Mouse (Mus musculus) 416B (cell line): ENCODE results near the gene Krt15.

Experiments
- DNase-seq: peaks from one replicate; pipeline ENCODE4 v3.0.0; 2011; ENCODE audit warnings: low read depth

Gene Krt15

DNA sequence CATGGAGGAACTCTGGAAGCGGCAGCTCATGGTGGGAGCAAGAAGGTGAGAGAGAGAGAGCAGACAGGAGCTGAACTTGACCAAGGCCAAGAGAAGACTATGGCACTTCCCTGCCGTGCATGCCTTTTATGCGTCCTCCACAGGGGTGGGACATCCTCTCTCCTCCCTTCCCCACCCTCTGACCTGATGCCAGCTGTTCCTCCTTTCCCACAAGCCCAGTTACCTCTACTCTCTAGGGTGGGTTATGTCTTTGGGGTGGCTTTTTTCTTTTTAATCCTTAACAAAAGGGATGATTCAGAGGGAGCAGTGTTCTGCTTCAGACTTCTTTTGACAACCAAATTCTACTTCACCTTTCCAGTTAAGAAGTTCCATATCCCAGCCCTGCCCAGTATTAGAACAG is 14.3 kb downstream of the Krt15 start, which contains the start of gene Krt13:
TSS of gene Krt13 (minus strand) at position 101 of the 400 bp plus-strand sequence.
- no peak for DNase-seq

DNA sequence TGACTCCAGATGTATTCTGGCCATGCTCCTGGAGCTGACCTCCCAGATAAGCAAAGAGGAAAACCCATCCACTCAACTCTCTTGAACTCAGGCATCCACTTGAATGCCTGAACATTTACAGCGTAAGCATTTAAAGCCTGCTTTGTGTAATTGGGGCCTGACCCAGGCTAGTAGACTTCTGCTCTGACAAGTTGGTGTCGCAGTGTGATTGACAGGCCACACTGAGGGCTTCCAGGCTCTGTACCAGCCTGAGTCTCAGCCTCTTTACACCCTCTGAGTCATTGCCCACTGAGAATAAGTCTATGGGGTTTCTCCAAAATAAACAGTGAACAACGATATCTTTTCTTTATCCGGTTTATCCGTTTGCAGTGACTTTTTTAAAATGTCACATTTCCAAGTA is 15.4 kb downstream of the Krt15 start:
- no peak for DNase-seq

DNA sequence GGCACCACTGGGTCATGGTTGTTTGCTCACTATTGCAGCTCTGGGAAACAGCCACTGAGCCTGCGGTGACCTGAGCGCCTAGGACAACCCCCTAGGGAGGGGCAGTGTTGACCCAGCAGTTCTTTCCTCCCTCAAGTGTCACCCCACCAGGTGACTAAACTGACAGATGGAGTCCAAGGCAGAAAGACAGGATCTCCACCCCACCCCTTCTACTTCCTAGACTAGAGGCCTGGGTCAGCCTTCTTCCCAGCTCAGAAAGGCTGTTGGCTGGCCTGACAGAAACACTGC is 22.0 kb downstream of the Krt15 start:
- DNase-seq = no peak

DNA sequence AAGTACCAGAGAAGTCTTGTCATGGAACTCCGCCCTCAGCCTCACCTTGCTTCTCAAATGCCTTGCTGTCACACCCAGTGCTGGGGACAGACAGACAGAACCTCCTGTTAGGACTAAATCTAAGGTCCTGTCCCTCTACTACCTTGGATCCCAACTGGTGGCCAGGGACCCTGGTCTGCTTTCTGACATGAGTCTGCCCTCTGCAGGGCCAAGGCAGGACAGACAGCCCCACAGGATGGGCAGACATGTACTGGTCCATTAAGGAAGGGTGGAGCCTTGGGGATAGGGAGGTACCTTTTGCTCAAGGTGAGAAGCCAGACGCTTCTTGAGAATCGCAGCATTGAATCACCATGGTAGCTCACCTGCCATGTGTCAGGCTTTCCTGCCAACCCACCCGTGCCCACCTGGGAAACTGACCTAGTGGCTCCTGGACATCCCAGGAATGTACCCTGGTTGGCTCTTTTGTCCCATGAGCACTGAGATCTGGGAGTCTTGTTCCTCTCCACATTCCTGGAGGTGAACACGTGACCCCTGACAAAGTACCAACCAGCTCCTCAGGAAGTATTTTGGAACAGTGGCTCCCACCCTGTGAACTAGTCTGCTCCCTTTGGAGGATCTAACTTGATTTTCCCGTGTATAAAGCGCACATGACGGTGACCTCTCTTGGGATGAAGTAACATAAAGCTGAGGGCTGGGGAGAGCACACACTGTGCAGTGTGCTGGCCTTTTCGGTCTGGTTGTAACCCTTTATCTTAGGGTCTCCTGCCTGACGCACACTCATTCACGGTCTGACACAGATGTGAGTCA is 22.6 kb downstream of the Krt15 start:
- DNase-seq = no peak

DNA sequence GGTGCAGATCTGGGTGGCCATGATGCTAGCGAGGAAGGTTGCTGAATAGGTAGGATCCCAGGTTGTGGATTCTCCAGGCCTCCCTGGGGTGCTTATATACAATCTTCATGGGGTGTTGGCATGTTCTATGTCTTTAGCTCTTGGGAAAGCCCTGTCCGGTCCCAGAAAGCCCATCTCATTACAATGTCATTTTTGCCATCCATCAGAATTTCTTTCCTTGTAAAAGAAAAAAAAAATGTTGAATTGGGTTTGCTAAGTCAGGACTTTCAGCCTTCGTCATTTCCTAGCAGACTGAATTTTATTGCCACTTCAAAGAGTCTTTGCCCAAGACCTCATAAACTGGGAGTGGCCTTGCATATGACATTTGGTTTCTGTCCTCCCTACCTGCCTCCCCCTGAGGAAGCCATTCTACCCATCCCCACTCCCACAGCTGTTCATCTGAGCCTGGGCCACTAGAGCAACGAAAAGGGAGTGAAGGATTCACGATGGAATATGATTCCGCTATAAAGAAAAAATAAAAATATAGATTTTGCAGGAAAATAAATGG is 30.1 kb downstream of the Krt15 start, which contains the start of gene Krt36:
TSS of gene Krt36 (minus strand) at position 51 of the 547 bp plus-strand sequence.
- no peak for DNase-seq

DNA sequence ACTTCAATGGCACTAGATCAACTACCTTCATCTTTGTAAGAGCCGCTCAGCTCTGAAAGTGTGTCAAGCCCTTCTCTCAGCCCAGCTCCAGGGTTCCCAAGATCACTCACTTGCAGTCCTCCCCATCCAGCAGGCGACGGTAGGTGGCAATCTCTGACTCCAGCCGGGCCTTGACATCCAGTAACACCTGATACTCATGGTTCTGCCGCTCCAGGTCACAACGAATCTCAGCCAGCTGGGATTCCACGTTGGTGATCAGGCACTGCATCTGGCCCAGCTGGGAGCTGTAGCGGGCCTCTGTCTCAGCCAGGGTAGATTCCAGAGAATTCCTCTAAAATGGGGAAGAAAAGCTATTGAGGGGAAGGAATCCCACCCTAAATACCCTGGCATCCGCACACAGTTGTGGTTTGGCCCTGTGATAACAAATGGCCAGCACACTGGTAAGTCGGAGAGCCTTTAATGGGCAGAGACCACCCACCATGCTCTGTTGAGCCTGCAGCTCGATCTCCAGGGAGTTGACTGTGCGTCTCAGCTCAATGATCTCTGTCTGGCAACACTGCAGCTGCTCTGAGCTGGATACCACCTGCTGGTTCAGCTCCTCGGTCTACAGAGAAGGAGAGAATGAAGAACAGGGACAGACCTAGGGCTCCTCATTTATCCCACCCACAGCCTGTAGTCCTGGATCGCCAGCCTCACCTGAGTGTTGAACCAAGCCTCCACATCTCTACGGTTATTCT is 32.9 kb downstream of the Krt15 start:
- DNase-seq = no peak

DNA sequence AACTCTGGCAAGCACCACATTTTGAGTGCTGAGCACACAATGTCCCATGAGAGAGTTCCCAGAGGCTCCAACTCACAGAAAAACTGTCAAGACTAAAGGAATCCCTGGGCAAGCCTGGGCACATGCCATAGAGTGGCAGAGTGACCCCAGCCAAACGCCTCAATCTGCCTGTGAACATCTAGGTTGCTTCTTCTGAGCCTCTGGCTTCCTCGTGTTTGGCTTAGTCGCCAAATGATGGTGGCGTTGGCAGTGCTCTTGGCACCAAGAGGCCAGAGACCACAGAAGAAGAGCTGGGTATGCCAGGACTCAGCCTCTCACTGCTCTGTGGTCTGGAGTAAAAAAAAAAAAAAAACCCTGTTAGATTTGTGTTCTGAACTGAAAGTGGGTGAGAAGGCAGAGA is 35.3 kb downstream of the Krt15 start:
- DNase-seq = no peak

DNA sequence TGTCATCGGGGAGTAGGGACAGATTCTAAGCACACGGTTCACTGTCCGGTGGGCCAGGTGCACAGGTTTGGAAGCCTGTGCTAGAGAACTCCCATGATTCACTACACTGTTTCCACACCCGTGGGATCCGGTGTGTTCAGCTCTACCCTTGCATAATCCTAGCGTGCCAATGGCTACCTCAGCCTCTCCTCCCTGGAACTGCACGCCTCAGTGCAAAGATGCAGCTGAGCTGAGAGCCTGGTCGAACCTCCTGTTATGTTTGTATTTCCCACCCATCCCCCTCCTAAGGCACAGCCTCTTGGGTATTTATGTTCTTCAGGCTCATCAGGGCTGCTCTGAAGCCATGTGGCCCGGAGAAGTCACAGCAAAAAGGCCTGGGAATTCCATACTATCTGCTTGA is 37.9 kb downstream of the Krt15 start:
- no peak for DNase-seq

DNA sequence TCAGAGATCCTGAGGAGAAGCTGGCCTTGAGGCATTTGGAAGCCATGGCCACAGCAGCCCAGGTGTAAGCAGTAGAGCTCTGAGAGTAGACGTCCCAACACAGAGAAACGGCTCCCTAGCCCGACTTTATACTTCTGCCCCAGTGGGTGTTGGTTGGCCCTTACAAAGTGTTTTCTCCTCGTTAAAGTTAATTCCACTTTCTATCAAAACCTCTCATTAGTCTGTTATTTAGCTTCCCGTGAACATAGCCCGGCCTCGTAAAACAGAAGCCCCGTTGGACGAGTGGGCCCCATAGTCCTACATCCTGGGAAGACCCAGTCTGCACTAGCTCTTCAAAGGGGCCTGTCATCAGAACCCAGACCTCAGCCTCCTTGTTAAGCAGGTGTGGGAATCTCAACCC is 39.6 kb downstream of the Krt15 start, which contains the start of gene Krt35:
TSS of gene Krt35 (minus strand) at position 101 of the 400 bp plus-strand sequence.
- no peak for DNase-seq

DNA sequence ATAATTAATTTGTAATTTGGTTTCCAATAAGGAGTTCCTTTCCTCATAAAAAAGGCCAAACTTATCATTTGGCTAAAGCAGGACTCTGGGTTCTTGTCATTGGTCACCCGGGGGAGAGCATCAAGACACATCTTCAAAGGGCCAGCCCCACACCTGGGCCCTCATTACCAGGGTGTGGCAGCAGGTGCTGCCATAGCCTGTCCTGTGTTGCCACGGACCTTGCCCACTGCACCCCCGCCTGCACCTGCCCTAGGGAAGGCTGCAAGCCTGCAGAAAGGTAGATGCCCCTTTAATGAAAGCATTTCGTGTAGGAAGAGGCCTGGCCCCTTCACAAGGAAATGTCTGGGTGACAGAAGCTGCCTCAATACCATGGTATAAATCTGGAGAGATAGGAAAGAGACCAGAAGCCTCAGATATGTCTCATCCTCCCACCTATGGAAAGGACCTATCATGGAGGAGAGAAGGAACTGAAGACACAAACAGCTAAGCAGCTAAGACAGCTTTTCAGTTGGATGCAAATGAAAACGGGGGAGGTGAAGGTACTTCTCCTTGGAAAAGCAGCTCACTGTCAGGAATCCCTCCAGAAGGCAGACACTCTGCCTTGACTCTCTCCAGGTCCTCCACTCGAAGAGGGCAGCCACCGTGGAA is 47.2 kb downstream of the Krt15 start:
- no peak for DNase-seq

DNA sequence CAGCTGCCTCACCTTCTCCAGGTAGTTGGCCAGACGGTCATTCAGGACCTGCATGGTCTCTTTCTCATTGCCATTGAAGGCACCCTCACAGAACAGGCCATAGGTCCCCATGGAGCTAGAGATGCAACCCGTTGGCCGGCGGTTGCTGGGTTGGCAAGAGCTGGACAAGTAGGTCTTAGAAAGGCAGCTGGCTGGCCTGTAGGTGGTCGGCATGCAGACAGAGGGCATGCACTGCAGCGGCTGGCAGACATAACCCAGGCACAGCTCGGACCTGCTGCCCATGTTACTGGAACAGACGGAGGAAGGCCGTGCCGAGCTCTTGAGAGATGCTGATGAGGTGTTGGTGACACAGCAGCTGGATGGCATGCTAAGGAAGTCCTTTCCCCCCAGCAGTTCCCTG is 47.9 kb downstream of the Krt15 start, which contains the start of gene Krt32:
TSS of gene Krt32 (minus strand) at position 366 of the 400 bp plus-strand sequence.
- DNase-seq = no peak
